Mouse (Mus musculus): ENCODE results near the gene Fgfr2.

DNA sequence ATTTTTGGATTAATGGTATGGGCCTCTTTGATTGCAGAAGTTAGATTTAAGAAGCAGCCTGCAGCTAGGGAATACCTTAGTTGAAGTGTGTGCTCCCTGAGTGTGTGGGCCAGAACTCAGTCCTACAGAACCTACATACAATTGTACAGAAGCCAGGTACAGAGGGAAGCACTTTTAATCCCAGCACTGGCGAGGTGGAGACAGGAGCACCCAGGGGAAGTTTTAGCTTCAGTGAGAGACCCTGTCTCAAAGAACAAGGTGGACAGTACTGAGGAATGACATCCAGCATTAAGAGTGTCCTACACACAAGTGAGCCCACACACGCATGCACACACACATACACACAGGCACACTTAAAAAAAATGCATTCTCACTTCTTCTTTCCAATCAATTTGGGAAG lies 2545.1 kb downstream of the Fgfr2 start:
- TF ChIP-seq MAFK (IDR thresholded peaks at IDR 0.05; ENCODE audit: insufficient read depth, low read depth, low read length) (no peak), ZNF384 (IDR thresholded peaks at IDR 0.05; ENCODE audit: low read depth, low read length) (no peak), HCFC1 (IDR thresholded peaks at IDR 0.05; ENCODE audit: borderline replicate concordance, insufficient read depth, low read length) (no peak), CHD2 (IDR thresholded peaks at IDR 0.05; ENCODE audit: low read depth, low read length) (no peak), ZC3H11A (IDR thresholded peaks at IDR 0.05; ENCODE audit: borderline replicate concordance, low read depth, low read length) (no peak)
